Comparison of ENCODE assay signal across 10 mouse cellular contexts in the genomic region with DNA sequence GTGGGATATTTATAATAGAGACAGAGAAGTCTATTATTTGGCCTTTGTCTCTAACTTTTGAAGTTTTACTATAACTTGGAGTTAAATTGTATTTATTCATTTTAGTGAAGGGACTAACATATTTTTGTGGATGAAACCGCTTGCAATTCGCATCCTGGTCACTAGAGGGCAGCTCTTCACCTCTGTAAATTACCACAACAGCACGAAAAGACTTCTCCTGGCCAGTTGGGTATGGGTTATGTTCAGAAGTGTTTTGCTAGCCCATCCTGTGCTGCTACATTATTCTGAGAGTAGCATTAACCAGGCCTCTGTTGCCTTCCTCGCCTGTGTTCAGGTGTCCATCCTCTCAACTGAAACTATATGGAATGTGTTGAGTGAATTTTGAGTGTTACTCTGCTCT.
DNase-seq lines count a peak whose midpoint lies in the region; ATAC-seq and TF ChIP-seq lines count a peak whose summit lies in the region.
"Had no signal": no experiment of that assay in that cellular context is flagged by ENCODE, and none has a peak within 500 bp of the region (broad histone marks: within the 10 kb centered on the region; RNA-seq: fewer than 3 reads in every experiment).

No protein-coding gene starts in this region.

- H3K36me3 ChIP-seq in liver, adult 2 months (ENCODE audit: control insufficient read depth, insufficient read depth, low read length): no peaks in the 10 kb centered on the region
- no peaks in the 10 kb centered on the region for H3K36me3 ChIP-seq in liver, embryonic 11.5 days (ENCODE audit: control insufficient read depth, insufficient read depth, low read length)
- no peaks in the 10 kb centered on the region for H3K36me3 ChIP-seq in embryonic facial prominence, embryonic 14.5 days (ENCODE audit: control insufficient read depth, insufficient read depth, low read length)
- no peaks in the 10 kb centered on the region for H3K36me3 ChIP-seq in midbrain, embryonic 11.5 days (ENCODE audit: control insufficient read depth, insufficient read depth, low read length)
- H3K36me3 ChIP-seq in stomach, postnatal 0 days (ENCODE audit: control insufficient read depth, insufficient read depth, low read length): no peaks in the 10 kb centered on the region
- H3K36me3 ChIP-seq: embryonic facial prominence, embryonic 12.5 days had no signal

- TF ChIP-seq POLR2A in liver, adult 2 months (IDR thresholded peaks at IDR 0.05; ENCODE audit: extremely low read depth, insufficient read depth, low read length): no peak
- no peak for TF ChIP-seq POLR2A in bone marrow, adult 2 months (IDR thresholded peaks at IDR 0.05; ENCODE audit: borderline replicate concordance, control insufficient read depth, low read depth, low read length)

- no peak overlapping the region for H3K9ac ChIP-seq in liver, adult 2 months (ENCODE audit: low read depth, low read length)
- no peak overlapping the region for H3K9ac ChIP-seq in liver, embryonic 11.5 days (ENCODE audit: low read depth, low read length)
- no peak overlapping the region for H3K9ac ChIP-seq in embryonic facial prominence, embryonic 14.5 days (ENCODE audit: low read depth, low read length)
- no peak overlapping the region for H3K9ac ChIP-seq in midbrain, embryonic 11.5 days (ENCODE audit: low read length)
- H3K9ac ChIP-seq in stomach, postnatal 0 days (ENCODE audit: low read length): no peak overlapping the region
- H3K9ac ChIP-seq: embryonic facial prominence, embryonic 12.5 days had no signal

- H3K4me2 ChIP-seq in liver, embryonic 11.5 days: no peak overlapping the region
- no peak overlapping the region for H3K4me2 ChIP-seq in embryonic facial prominence, embryonic 14.5 days (ENCODE audit: low read depth, low read length)
- no peak overlapping the region for H3K4me2 ChIP-seq in midbrain, embryonic 11.5 days
- H3K4me2 ChIP-seq in stomach, postnatal 0 days (replicated peaks; ENCODE audit: low read depth): no peak overlapping the region
- H3K4me2 ChIP-seq: embryonic facial prominence, embryonic 12.5 days had no signal

- TF ChIP-seq EP300 in stomach, postnatal 0 days (optimal IDR thresholded peaks at IDR 0.05): no peak

- H3K79me2 ChIP-seq in liver, adult 2 months (ENCODE audit: control insufficient read depth, insufficient read depth, low read length): no peaks in the 10 kb centered on the region

- H3K27me3 ChIP-seq in liver, adult 2 months (ENCODE audit: control insufficient read depth, insufficient read depth, low read length): no peaks in the 10 kb centered on the region
- H3K27me3 ChIP-seq in liver, embryonic 11.5 days (replicated peaks; ENCODE audit: control insufficient read depth, insufficient read depth, low read length): no peaks in the 10 kb centered on the region
- H3K27me3 ChIP-seq in embryonic facial prominence, embryonic 14.5 days (replicated peaks; ENCODE audit: control insufficient read depth, insufficient read depth, low read length): no peaks in the 10 kb centered on the region
- H3K27me3 ChIP-seq in midbrain, embryonic 11.5 days (ENCODE audit: control insufficient read depth, insufficient read depth, low read length): no peaks in the 10 kb centered on the region
- H3K27me3 ChIP-seq in stomach, postnatal 0 days (ENCODE audit: control insufficient read depth, insufficient read depth, low read length): no peaks in the 10 kb centered on the region
- H3K27me3 ChIP-seq: embryonic facial prominence, embryonic 12.5 days had no signal

- ATAC-seq in liver, embryonic 11.5 days (replicated peaks; ENCODE audit: low FRiP score): no peak
- 0 out of 2 replicates have a peak, but pooled peaks have one; percentile 41 for ATAC-seq in embryonic facial prominence, embryonic 14.5 days (ENCODE audit: low read depth)
- ATAC-seq in midbrain, embryonic 11.5 days (ENCODE audit: low FRiP score): no peak
- ATAC-seq in stomach, postnatal 0 days (ENCODE audit: low FRiP score, low TSS enrichment): no peak

- H3K4me1 ChIP-seq in liver, adult 2 months (ENCODE audit: control insufficient read depth, insufficient read depth, low read length): peaks cover 1% of the 10 kb centered on the region; the same call in 1 of the 2 replicates
- H3K4me1 ChIP-seq in liver, embryonic 11.5 days (replicated peaks; ENCODE audit: control insufficient read depth, insufficient read depth, low read length): peaks cover 6% of the 10 kb centered on the region; the same call in 1 of the 2 replicates
- H3K4me1 ChIP-seq in bone marrow, adult 2 months (ENCODE audit: control insufficient read depth, insufficient read depth, low read length): no peaks in the 10 kb centered on the region
- no peaks in the 10 kb centered on the region for H3K4me1 ChIP-seq in embryonic facial prominence, embryonic 14.5 days (ENCODE audit: control insufficient read depth, insufficient read depth, low read length)
- H3K4me1 ChIP-seq in midbrain, embryonic 11.5 days (ENCODE audit: control insufficient read depth, insufficient read depth, low read length): no peaks in the 10 kb centered on the region
- no peaks in the 10 kb centered on the region for H3K4me1 ChIP-seq in stomach, postnatal 0 days (replicated peaks; ENCODE audit: control insufficient read depth, insufficient read depth)
- H3K4me1 ChIP-seq: embryonic facial prominence, embryonic 12.5 days had no signal

- DNase-seq in liver, adult 2 months (ENCODE audit: extremely low read depth, low read depth, low spot score): peak; percentile 37
- no peak for DNase-seq in liver, embryonic 11.5 days (ENCODE audit: low spot score)
- peak; percentile 68 for DNase-seq in embryonic facial prominence, embryonic 14.5 days (ENCODE audit: low spot score)
- DNase-seq in heart, postnatal 4 days: peak; percentile 65
- peak; percentile 46 to 82 for DNase-seq in layer of hippocampus, postnatal 25 days (ENCODE audit: extremely low spot score in 1 of 2, low spot score in 1 of 2)
- peak; percentile 95 for DNase-seq in midbrain, embryonic 11.5 days (ENCODE audit: low spot score, missing footprints)
- DNase-seq in stomach, postnatal 0 days (ENCODE audit: low spot score): peak; percentile 61

- WGBS in liver, adult 2 months: 1% methylated on average over 4 of the region's 4 CpGs
- 7% methylated on average over 4 of the region's 4 CpGs for WGBS in liver, embryonic 11.5 days
- 4% methylated on average over 4 of the region's 4 CpGs for WGBS in bone marrow, adult 2 months
- WGBS in embryonic facial prominence, embryonic 14.5 days: 10% methylated on average over 4 of the region's 4 CpGs
- WGBS in midbrain, embryonic 11.5 days: 11% methylated on average over 4 of the region's 4 CpGs
- 4% methylated on average over 4 of the region's 4 CpGs for WGBS in stomach, postnatal 0 days

- no peak overlapping the region for H3K27ac ChIP-seq in liver, adult 2 months (replicated peaks; ENCODE audit: insufficient read depth, low read depth, low read length)
- no peak overlapping the region for H3K27ac ChIP-seq in liver, embryonic 11.5 days (ENCODE audit: low read depth, low read length)
- H3K27ac ChIP-seq in bone marrow, adult 2 months (ENCODE audit: control insufficient read depth, insufficient read depth, low read depth, low read length, poor library complexity): no peak overlapping the region
- no peak overlapping the region for H3K27ac ChIP-seq in embryonic facial prominence, embryonic 14.5 days (replicated peaks; ENCODE audit: low read depth, low read length)
- no peak overlapping the region for H3K27ac ChIP-seq in midbrain, embryonic 11.5 days (ENCODE audit: low read depth, low read length)
- no peak overlapping the region for H3K27ac ChIP-seq in stomach, postnatal 0 days (replicated peaks)
- H3K27ac ChIP-seq: embryonic facial prominence, embryonic 12.5 days; macrophage had no signal

- peak; percentile 72 for TF ChIP-seq CTCF in liver, adult 2 months (IDR thresholded peaks at IDR 0.05; ENCODE audit: low read depth, low read length)
- TF ChIP-seq CTCF in bone marrow, adult 2 months (IDR thresholded peaks at IDR 0.05; ENCODE audit: control insufficient read depth, insufficient read depth, low read length): peak; percentile 34
- TF ChIP-seq CTCF in stomach, postnatal 0 days (IDR thresholded peaks at IDR 0.05; ENCODE audit: low read depth): peak; percentile 90

- H3K9me3 ChIP-seq in liver, embryonic 11.5 days (ENCODE audit: control insufficient read depth, low read length): no peaks in the 10 kb centered on the region
- H3K9me3 ChIP-seq in embryonic facial prominence, embryonic 14.5 days (ENCODE audit: control insufficient read depth, low read length): no peaks in the 10 kb centered on the region
- no peaks in the 10 kb centered on the region for H3K9me3 ChIP-seq in midbrain, embryonic 11.5 days (ENCODE audit: control insufficient read depth, low read length)
- no peaks in the 10 kb centered on the region for H3K9me3 ChIP-seq in stomach, postnatal 0 days (ENCODE audit: control insufficient read depth, low read length)
- H3K9me3 ChIP-seq: embryonic facial prominence, embryonic 12.5 days had no signal

- H3K4me3 ChIP-seq in liver, adult 2 months (ENCODE audit: insufficient read depth, low read depth, low read length): no peak overlapping the region
- H3K4me3 ChIP-seq in liver, embryonic 11.5 days (ENCODE audit: low read depth, low read length): no peak overlapping the region
- no peak overlapping the region for H3K4me3 ChIP-seq in bone marrow, adult 2 months (replicated peaks; ENCODE audit: control insufficient read depth, low read depth, low read length)
- H3K4me3 ChIP-seq in embryonic facial prominence, embryonic 14.5 days (ENCODE audit: low read depth, low read length): no peak overlapping the region
- no peak overlapping the region for H3K4me3 ChIP-seq in midbrain, embryonic 11.5 days (ENCODE audit: low read depth, low read length)
- no peak overlapping the region for H3K4me3 ChIP-seq in stomach, postnatal 0 days (ENCODE audit: low read depth, low read length)
- H3K4me3 ChIP-seq: embryonic facial prominence, embryonic 12.5 days had no signal

Comparison
In these comparisons a context has a peak if more than half of its experiments do, and no peak if none do; other contexts are left out.
1. CTCF ChIP-seq: peak in every context shown above with its lines; median percentile 90 in stomach, postnatal 0 days; 72 in liver, adult 2 months; 34 in bone marrow, adult 2 months.